Mouse (Mus musculus): ENCODE results near the gene Six6.

DNA sequence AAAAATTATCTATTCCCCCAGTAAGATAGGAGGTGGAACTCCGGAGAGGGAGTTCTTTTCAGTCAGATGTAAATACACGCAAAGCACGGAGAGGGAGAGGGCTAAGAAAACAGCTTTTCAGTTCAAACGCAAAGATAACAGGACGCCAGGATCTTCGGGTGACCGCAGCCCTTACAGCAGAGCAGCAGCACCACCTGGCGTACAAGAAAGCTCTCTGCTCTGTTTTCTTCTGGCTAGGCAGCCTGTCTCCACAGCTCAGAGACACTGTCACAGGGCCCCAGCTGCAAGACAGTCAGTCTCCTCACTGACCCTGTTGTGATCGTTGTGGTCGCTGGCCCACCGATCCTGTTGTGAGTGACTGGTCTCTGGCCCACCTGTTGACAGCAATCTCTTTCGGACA, 37.0 kb downstream of the Six6 start:
- TF ChIP-seq CTCF (IDR thresholded peaks at IDR 0.05; ENCODE audit: low read depth, low read length) (peak; percentile 42; the same call in 1 of the 2 replicates), GATA1 (IDR thresholded peaks at IDR 0.05; ENCODE audit: borderline replicate concordance, low read length) (no peak), POLR2AphosphoS5 (IDR thresholded peaks at IDR 0.05; ENCODE audit: insufficient replicate concordance, low read depth, low read length) (no peak)

Measured in G1E (cell line).